Mouse (Mus musculus) adrenal gland, postnatal 4 days (tissue): Measurements from ENCODE around the gene Lrrc1. TPM values are rescaled to one million over a fixed set of nuclear protein-coding genes. Genes with fewer than 3 reads are reported as not detected.

ENCODE experiments used
- DNase-seq, 2 experiments: peaks; one replicate each; pipeline ENCODE4 v3.0.0; 2021 to 2022; ENCODE audit warnings: low spot score in 2 of 2, mixed read lengths in 2 of 2
- total RNA-seq, 2 experiments: library from RNA; stranded (reverse); gene quantifications; 2 replicates each; pipeline ENCODE4 v1.2.3; 2021

The Lrrc1 gene
- total RNA-seq, 2 experiments from 2014 or later: 21.3 to 26.5 TPM

- DNase-seq: no peak
Measured at GRCm38 (mm10) chr9:77502548-77503438, 41.9 kb downstream of the Lrrc1 start.

DNA sequence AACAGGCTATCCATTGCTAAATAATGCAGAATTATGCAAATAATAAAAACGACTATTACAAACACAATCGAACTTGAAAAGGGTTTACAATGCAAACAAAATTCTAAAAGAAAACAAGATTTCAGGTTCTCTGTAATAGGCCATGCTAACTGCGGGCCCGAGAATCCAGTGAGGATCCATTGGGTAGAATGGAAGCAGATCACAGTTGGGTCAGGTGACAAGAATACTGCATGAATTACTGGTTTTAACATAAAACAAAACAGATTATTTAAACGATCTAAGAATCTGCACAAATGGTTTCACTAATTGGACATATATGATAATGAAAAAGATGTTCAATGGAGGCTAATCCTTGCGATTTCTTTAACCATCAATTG lies 42.5 kb downstream of the Lrrc1 start:
- no peak for DNase-seq

DNA sequence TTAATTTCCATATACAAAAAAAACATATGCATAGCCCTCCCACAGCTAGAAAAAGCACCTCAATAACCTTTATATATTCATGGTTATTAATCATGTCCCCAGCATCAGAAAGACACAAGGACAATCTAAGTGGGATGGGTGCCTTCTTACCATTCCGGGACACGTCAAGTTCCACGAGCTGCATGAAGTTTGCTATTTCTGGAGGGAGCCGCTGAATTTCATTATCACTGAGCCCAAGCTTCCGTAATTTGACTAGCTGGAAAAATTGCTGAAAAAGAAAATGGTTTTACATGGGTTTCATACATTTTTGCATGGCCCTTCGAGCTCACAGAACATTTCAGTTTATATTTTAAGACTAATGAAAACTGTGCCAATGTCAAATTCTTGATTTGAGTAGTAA lies 45.6 kb downstream of the Lrrc1 start:
- no peak for DNase-seq

DNA sequence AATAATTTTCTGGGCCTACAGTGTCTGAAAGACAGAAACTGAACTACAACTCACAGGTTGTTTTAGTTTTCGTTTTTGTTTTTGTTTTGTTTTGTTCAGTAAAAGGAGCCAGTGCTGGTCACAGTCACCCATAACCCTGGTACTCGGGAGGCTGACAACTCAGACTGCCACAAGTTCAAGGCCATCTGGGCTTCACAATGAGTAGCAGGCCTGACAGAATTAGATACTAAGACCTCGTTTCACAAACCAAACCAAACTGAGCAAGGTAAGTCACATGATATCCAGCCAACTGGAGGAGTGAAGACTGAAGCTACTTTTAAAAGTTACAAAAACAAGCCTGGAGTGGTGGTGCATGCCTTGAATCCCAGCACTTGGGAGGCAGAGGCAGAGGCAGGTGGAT lies 46.3 kb downstream of the Lrrc1 start:
- DNase-seq: no peak

DNA sequence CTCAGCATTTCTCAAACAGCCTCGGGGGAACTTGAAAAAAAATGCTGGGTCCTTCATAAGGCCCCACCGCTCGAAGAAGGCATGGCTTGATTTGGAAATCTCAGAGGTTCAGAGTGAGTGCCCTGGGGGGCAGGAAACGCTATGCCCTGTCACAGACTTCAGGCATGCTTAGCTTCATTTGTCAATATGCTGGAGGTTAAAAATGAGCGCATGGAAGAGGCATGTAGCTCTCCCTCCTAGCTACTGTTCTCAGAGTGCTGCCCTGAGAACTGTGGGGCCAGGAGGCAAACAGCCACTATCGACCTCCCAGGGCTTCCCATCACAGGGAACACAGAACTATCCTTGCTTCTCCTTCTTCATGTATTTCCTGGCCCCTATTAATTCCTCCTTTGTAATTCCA lies 47.5 kb downstream of the Lrrc1 start:
- no peak for DNase-seq

DNA sequence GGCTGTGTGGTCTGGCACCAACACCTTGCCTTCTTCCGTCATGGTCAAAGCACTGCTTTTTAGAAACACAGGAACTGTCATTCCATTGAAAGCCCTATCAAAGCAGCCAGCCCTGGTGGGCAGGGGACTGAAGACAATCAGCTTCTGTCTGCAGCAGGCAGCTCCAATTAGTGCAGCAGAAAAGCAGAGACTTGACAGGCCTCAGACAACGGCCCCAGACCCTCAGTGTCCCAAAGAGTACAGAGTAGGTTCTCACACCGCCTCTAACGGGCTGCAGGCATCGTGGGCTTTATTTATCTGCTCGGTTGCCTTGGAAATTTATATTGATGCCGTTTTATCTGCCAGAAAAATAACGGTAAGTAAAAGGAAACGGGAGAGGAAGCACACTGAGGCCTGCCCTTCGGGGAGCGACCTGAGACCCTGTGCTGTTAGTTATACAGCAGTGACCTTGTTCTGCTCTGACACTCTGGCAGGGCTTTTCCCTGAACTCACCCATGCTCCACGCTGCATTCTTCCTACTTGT lies 48.1 kb downstream of the Lrrc1 start:
- no peak for DNase-seq

DNA sequence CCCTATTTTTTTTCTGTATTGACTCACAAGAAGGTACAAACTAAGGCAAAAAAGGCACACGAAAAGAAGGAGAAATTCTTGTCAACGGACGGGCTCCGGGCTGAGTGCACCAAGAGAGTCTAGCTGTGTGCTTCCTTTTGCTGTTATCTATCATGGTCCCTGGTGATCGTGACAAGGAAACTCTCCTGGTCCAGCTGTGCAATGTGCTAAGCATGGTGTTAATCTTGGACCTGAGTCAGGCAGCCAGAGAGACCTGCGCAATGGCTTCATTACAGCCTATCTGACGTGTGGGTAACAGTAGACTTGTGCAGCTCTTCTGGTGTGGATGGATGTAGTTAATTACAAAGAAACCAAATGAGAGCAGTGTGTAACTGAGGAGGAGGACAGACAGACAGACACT lies 50.4 kb downstream of the Lrrc1 start:
- no peak for DNase-seq

DNA sequence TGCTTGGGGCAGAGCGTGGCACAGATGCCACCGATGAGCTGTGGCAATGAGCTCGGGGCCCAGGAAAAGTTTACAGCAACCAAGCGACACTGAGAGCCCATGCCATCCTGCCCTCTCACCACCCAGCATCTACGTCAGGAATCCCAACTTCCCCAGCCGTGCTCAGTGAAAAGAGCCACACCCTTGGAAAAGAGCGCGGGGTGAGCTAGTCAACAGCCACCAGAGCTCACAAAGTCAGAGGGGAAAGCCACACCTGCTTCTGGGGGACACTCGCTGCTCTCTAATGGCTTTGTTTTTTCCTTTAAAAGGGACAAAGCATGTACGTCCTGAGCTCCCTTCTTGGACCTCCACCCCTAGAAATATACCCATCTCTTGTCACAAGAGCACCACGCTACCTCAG lies 56.1 kb downstream of the Lrrc1 start:
- no peak for DNase-seq

DNA sequence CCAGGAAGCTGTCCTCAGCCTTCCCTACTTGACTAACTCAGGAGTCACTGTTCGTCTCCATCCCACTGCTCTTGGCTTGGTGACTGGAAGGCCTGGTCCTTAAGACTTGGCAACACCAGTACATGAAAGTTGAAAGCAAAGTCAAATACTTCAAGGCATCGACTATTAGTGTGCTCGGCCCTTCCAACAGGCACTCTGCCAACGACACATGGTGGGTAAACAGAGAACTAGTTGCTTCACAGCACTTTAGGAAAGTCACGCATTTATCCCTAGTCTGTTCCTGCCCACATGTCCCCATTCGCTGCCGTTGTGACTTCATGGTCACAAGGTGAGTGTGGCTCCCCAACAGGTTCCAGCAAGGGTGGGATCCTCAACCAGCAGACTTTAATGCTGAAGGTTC lies 57.2 kb downstream of the Lrrc1 start:
- DNase-seq: no peak

DNA sequence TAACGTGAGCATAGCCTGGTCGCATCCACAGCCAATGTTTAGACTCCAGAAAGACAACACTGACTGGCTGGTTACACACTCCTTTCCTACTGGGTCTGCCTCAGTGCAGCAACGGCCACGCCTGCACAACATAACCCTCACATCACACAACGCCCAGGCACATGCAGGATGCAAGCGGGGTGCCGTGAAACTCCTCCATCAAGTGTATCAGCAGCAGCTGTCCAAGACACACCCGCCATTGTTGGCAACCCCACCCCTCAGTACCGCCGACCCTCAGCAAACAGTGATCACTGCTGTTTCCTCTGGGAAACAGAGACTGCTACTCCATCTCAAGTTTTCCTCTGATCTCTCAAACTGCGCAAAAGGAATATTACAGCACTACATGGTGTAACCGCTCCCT lies 58.8 kb downstream of the Lrrc1 start:
- no peak for DNase-seq

- no peak for DNase-seq
Measured at GRCm38 (mm10) chr9:77484751-77485150, 59.9 kb downstream of the Lrrc1 start.

DNA sequence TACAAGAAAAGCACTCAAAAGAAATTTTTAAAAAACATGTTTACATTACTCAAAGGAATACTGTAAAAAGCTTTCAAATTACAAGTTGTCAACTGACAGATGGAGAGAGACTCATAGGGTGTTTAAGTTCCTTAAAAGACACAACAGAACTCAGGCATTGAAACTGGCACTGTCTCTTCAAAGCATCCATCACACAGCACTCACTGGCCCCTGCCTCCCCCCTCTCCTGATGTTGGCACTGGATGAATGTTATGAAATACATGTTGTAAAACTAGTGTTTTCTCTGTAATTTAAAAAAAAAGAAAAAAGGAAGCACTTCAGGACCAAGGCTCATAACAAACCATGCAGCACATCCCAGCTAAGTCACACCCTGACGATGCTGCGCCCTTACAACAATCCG lies 61.1 kb downstream of the Lrrc1 start:
- DNase-seq: no peak

DNA sequence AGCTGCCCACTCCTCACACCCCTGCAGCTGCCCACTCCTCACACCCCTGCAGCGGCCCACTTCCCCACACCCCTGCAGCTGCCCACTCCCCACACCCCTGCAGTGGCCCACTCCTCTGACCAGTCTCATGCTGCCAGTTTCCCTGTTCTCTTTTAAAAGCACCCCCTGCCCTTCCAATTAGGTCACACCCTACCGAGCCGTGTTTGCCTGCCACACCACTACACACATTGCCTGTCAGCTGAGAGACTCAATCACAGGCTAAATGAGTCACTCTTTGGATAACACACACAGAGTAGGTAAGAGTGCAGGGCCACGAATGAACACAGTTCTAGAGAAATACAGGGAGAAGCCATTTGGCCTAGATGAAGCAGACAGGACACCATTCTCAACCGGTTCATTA lies 62.4 kb downstream of the Lrrc1 start:
- no peak for DNase-seq

GRCm38 (mm10) chr9:77481380-77481779 lies 63.3 kb downstream of the Lrrc1 start:
- no peak for DNase-seq

GRCm38 (mm10) chr9:77480574-77481319 lies 63.9 kb downstream of the Lrrc1 start:
- no peak for DNase-seq

DNA sequence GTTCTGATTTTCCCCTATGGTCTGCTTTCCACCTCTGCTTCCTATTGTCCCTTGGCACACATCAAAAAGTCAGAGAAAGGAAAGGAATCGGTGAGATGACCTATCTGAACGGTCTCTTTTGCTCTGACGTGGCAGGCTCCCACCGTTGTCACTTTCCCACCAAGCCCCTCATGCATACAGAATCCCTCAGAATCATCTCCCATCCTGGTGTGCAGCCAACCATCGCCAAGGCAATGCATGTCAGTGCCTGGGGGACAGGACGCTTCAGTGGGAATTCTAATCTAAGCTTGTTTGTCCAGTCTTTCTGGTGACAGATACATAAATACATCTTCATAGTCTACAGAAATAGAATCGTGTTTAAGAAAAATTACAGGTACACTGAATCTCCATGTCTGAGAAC lies 64.7 kb downstream of the Lrrc1 start:
- DNase-seq: no peak

DNA sequence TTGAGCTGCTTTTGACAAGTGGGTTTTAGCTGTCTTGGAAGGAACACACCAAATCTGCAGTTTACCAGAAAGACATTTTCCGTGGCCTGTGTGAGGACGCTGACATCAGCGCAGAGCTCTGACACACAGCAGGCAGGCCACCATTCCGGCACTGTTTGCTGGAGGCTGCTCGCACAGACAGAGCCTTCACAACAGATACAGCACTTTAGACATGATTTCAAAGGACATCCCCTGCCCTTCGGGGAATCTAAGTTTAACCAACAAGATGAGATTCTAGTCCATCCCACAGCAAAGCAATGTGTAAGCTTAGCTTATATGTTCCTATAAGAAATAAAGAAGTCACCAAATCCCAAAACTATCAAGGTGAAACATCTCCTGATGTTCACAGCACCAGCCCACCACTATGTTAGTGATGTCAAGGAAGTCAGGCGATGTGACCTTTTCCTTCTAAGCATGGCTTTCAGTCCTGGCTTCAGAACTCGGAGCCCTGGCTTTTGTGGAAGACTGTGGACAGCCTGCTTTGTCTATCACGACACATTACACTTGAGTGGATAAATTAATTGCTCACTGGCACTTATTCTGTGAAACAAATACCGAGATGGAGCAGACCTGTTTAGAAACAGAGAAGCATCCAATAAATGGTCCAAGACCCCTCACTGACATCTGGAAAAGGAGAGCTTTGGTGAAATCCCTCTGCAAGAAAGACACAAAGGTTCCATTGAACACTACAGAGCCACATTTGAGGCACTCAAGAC lies 66.3 kb downstream of the Lrrc1 start:
- DNase-seq: no peak

- DNase-seq: no peak
Measured at GRCm38 (mm10) chr9:77474535-77474934, 70.1 kb downstream of the Lrrc1 start.

DNA sequence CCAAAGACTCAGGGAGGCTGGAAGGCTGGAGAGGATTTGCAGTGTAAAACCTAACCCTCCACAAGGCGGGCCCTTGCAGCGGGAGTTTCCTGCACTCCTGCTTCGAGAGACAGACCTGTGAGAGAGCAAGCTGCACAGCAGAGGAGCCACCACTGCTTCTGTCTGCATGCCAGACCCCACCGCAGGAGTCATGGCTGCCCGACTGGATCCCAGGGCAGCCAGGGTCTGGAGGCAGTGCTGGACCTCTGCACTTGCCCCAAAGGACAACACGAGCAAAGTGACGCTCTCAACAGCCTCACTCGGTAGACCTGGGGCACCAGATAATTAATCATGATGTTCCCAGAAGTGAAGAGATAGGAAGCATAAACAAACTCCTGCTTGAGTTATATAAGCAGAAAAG lies 72.1 kb downstream of the Lrrc1 start:
- DNase-seq: no peak

GRCm38 (mm10) chr9:77471646-77472220 lies 72.9 kb downstream of the Lrrc1 start:
- no peak for DNase-seq
